Mouse (Mus musculus) forebrain, embryonic 10.5 days (tissue): ENCODE measurements at regions not wholly inside any gene's neighbourhood (a gene's known extent, or its start where the extent isn't known, plus 50 kb on each side); places are given as distances from the start of the nearest gene placed in this dataset.

Source experiments
- DNase-seq: peaks from one replicate; pipeline ENCODE4 v3.0.0-alpha.2; 2017; ENCODE audit warnings: low spot score; ENCODE audit errors: extremely low spot score
- H3K27ac ChIP-seq: fragments of 300-500 bp; sonication (generic); 2 replicates; pipeline ENCODE4 v1.5.1; 2016; ENCODE audit warnings: mild to moderate bottlenecking
- H3K27me3 ChIP-seq: fragments of 300-500 bp; sonication (generic); 2 replicates; pipeline ENCODE4 v1.6.1; 2016; ENCODE audit warnings: mild to moderate bottlenecking; ENCODE audit not compliant: poor library complexity, severe bottlenecking
- H3K36me3 ChIP-seq: fragments of 300-500 bp; sonication (generic); replicated peaks from 2 replicates; pipeline ENCODE4 v1.6.1; 2016; ENCODE audit warnings: mild to moderate bottlenecking, moderate library complexity
- H3K4me1 ChIP-seq: fragments of 300-500 bp; sonication (generic); 2 replicates; pipeline ENCODE4 v1.6.1; 2016
- H3K4me3 ChIP-seq: fragments of 300-500 bp; sonication (generic); 2 replicates; pipeline ENCODE4 v1.5.1; 2016; ENCODE audit warnings: mild to moderate bottlenecking, moderate library complexity
- H3K9me3 ChIP-seq: fragments of 300-500 bp; sonication (generic); 2 replicates; pipeline ENCODE4 v1.6.1; 2016; ENCODE audit warnings: mild to moderate bottlenecking, moderate library complexity
- WGBS: fragments of 180-500 bp; shearing (Covaris S2); methylation state at CpG from one replicate; pipeline ENCODE4 v1.1.7; 2016; 5-methylcytosine and 5-hydroxymethylcytosine counted together

DNA sequence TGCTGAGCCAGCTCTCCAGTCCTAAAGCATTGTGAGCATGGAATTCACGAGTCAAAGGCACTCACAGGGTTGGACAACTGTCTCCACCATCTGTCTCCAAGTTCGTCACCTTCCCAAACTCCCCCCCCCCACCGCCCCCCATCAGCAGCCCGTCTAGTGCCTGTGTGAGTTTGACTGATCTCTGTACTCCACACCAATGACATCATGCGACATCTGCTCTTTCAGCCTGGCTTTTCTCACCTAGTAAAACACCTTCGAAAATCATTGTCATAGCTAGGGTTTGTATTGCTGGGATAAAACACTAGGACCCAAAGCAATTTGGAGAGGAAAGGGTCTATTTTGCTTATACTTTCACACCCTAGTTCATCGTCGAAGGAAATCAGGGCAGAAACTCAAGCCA is 272.1 kb upstream of the Runx1 start:
- 88% methylated on average over 8 of the region's 8 CpGs for WGBS
- no peaks in the 10 kb centered on the region for H3K27me3 ChIP-seq
- peaks cover 8% of the 10 kb centered on the region for H3K4me1 ChIP-seq
- no peak overlapping the region for H3K4me3 ChIP-seq
- H3K36me3 ChIP-seq, result no peaks in the 10 kb centered on the region
- no peaks in the 10 kb centered on the region for H3K9me3 ChIP-seq
- DNase-seq, result no peak
- no peak overlapping the region for H3K27ac ChIP-seq

DNA sequence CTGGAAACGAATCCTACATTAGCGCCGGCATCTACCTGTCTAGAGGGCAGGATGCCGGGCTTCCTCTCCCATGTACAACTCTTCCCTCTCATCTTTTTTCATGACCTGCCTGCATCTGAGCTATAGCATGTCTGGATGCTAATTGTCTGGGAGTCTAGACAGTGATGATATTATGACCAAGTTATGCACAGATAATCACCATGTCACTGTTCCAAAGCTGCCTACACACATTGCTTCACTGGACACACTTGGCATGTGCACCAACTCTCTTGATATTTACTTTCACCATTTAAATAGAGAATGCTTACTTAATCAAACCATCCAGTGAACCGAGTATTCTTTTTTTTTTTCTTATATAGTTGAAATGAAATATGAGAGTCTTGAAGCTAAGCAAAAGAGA is 270.2 kb upstream of the Runx1 start:
- Histone ChIP-seq H3K4me1 (0 out of 2 replicates have a peak, but pooled peaks cover 3% of the 10 kb centered on the region), H3K9me3 (no peaks in the 10 kb centered on the region), H3K4me3 (no peak overlapping the region), H3K27ac (no peak overlapping the region), H3K36me3 (no peaks in the 10 kb centered on the region), H3K27me3 (no peaks in the 10 kb centered on the region)
- WGBS, result 96% methylated on average over 5 of the region's 5 CpGs
- no peak for DNase-seq

- Histone ChIP-seq H3K27ac (no peak overlapping the region), H3K27me3 (no peaks in the 10 kb centered on the region), H3K4me1 (0 out of 2 replicates have a peak, but pooled peaks cover 3% of the 10 kb centered on the region), H3K36me3 (no peaks in the 10 kb centered on the region), H3K4me3 (no peak overlapping the region), H3K9me3 (no peaks in the 10 kb centered on the region)
- 74% methylated on average over 7 of the region's 7 CpGs for WGBS
- no peak for DNase-seq
Measured at GRCm38 (mm10) chr16:93092796-93093195, 266.8 kb upstream of the Runx1 start.

DNA sequence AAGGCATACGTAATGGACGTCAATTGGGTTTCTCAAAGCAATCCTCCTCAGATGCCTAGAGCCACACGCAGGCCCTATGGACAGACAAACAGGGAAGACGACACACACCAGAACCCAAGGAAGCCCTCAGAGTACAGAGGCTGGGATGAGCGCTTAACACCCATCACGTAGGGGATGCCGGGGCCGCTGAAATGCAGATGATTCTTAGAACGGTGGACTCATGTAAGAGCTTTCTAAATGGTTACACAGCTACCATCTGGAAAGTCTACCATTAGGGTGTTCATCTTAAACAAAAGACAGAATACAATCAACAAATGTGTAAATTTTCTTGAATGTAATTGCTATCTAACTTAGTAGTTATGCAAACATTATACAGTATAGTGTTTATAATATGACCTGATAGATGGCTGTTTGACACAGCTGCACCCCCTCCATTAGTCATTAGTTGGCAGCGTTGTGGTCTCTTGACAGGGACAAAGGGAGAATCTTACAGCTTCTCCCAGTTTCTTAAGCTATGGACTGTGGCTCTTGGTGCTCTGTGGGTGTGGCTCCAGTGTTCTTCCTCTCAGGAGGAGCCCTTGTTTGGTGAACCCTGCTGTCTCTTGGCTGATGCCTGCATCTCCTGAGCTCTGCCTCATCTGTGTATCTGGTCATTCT is 259.4 kb upstream of the Runx1 start:
- Histone ChIP-seq H3K27ac (no peak overlapping the region), H3K36me3 (no peaks in the 10 kb centered on the region), H3K27me3 (peaks cover 7% of the 10 kb centered on the region; the same call in 1 of the 2 replicates), H3K4me3 (no peak overlapping the region), H3K4me1 (peaks cover 3% of the 10 kb centered on the region; the same call in 1 of the 2 replicates), H3K9me3 (no peaks in the 10 kb centered on the region)
- DNase-seq, result no peak
- 91% methylated on average over 10 of the region's 10 CpGs for WGBS

- Histone ChIP-seq H3K36me3 (no peaks in the 10 kb centered on the region), H3K27me3 (peaks cover 10% of the 10 kb centered on the region; the same call in 1 of the 2 replicates), H3K9me3 (no peaks in the 10 kb centered on the region), H3K27ac (no peak overlapping the region), H3K4me1 (peaks cover 19% of the 10 kb centered on the region), H3K4me3 (no peak overlapping the region)
- 83% methylated on average over 2 of the region's 2 CpGs for whole genome bisulfite sequencing
- DNase-seq, result no peak
Measured at GRCm38 (mm10) chr16:93083756-93084155, 257.8 kb upstream of the Runx1 start.

GRCm38 (mm10) chr16:93083142-93083541 is 257.2 kb upstream of the Runx1 start:
- Histone ChIP-seq H3K27me3 (peaks cover 12% of the 10 kb centered on the region; the same call in 1 of the 2 replicates), H3K27ac (no peak overlapping the region), H3K4me1 (peaks cover 20% of the 10 kb centered on the region), H3K36me3 (no peaks in the 10 kb centered on the region), H3K9me3 (no peaks in the 10 kb centered on the region; the same call in 1 of the 2 replicates), H3K4me3 (no peak overlapping the region)
- WGBS, result 81% methylated on average over 1 of the region's 1 CpGs
- DNase-seq, result no peak

DNA sequence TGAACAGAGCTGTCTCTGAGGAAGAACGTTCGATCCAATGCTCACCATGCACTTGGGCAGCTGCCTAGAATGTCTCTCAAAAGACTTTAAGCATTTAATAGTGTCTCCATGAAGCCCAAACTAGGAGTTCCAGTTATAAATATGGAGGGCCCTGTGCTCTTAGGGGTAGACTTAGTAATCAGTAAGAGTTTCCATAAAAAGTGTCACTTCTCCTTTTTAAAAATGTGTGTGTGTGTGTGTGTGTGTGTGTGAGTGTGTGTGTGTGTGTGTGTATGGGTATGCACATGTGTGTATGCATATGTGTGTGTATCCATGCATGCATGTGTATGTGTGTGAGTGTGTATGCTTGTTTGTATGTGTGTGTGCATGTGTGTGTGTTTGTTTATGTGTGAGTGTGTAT is 255.6 kb upstream of the Runx1 start:
- Histone ChIP-seq H3K9me3 (no peaks in the 10 kb centered on the region; the same call in 1 of the 2 replicates), H3K4me3 (no peak overlapping the region), H3K27me3 (peaks cover 12% of the 10 kb centered on the region; the same call in 1 of the 2 replicates), H3K36me3 (no peaks in the 10 kb centered on the region), H3K4me1 (peaks cover 20% of the 10 kb centered on the region), H3K27ac (no peak overlapping the region)
- 91% methylated on average over 2 of the region's 2 CpGs for WGBS
- no peak for DNase-seq

DNA sequence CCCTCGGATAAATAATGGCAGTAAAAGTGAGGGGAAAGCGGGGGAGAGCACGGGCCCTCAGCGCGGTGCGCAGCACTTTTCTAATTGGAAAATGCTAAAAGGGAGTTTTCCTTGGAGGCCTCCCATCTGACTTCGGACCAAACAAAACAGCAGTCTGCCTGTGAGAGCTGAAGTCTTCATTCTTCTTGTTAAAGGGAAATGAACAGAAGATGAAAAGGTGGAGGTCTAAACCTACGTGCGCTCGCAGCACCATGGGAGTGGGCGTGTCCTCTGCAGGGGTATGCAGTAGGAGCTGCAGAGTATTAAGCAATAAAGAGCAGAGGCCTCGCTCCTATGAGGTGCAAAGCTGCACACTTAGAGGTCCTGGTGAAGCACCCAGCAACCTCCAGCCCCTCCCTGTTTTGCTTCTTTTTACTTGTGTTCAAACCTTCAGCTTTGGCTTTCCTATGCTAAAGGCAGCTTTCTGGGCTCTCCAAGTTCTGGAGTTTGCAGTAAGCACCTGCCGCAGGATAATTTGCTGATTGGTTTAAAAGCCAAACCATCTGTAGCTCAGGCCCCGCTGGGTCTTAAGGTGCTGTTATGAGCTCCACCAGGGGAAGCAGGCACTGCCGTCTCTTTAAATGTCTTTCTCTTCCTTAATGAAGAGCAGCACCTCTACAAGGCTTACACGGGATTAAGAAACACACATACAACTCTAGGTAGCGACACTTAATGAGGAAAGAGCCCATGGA is 253.9 kb upstream of the Runx1 start:
- WGBS, result 34% methylated on average over 17 of the region's 17 CpGs
- H3K27ac ChIP-seq, result peak overlapping the region; percentile 68
- H3K36me3 ChIP-seq, result no peaks in the 10 kb centered on the region
- peaks cover 20% of the 10 kb centered on the region for H3K4me1 ChIP-seq
- peak; percentile 29 for DNase-seq
- no peaks in the 10 kb centered on the region; the same call in 1 of the 2 replicates for H3K9me3 ChIP-seq
- H3K4me3 ChIP-seq, result peak overlapping the region; percentile 33
- H3K27me3 ChIP-seq, result peaks cover 15% of the 10 kb centered on the region; the same call in 1 of the 2 replicates

GRCm38 (mm10) chr16:93078909-93079308 is 253.0 kb upstream of the Runx1 start:
- H3K4me3 ChIP-seq, result no peak overlapping the region
- peaks cover 20% of the 10 kb centered on the region for H3K4me1 ChIP-seq
- H3K27me3 ChIP-seq, result peaks cover 15% of the 10 kb centered on the region; the same call in 1 of the 2 replicates
- no peak for DNase-seq
- H3K9me3 ChIP-seq, result no peaks in the 10 kb centered on the region; the same call in 1 of the 2 replicates
- no peaks in the 10 kb centered on the region for H3K36me3 ChIP-seq
- 77% methylated on average over 3 of the region's 3 CpGs for WGBS
- H3K27ac ChIP-seq, result peak overlapping the region; percentile 68

DNA sequence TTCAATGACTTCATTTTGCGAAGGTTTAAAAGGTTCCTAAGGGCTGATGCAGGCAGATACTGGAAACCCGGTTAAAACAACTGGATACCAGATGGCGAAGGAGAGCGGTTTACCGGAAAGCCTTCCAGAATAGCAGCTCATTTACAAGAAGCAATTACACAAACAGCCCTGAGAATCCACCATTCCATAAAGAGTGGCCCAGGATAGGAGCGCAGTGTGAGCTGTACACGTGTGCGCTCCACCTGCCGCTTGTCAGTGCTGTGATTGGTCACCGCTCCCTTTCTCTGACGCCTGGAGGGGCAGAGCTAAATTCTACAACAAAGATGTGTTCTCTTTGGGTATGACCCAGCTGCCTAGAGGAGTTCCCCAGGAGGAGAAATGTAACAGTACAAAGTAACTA is 249.5 kb upstream of the Runx1 start:
- H3K4me3 ChIP-seq, result no peak overlapping the region
- no peaks in the 10 kb centered on the region; the same call in 1 of the 2 replicates for H3K9me3 ChIP-seq
- peaks cover 9% of the 10 kb centered on the region; the same call in 1 of the 2 replicates for H3K27me3 ChIP-seq
- peaks cover 19% of the 10 kb centered on the region for H3K4me1 ChIP-seq
- 91% methylated on average over 11 of the region's 11 CpGs for WGBS
- no peaks in the 10 kb centered on the region for H3K36me3 ChIP-seq
- H3K27ac ChIP-seq, result no peak overlapping the region
- no peak for DNase-seq

- Histone ChIP-seq H3K27ac (no peak overlapping the region), H3K36me3 (no peaks in the 10 kb centered on the region), H3K4me1 (no peaks in the 10 kb centered on the region), H3K27me3 (0 out of 2 replicates have a peak, but pooled peaks cover 3% of the 10 kb centered on the region), H3K9me3 (no peaks in the 10 kb centered on the region), H3K4me3 (no peak overlapping the region)
- no peak for DNase-seq
- WGBS, result 73% methylated on average over 6 of the region's 6 CpGs
Measured at GRCm38 (mm10) chr16:93072156-93072555, 246.2 kb upstream of the Runx1 start.

GRCm38 (mm10) chr16:93071726-93072125 is 245.8 kb upstream of the Runx1 start:
- 0 out of 2 replicates have a peak, but pooled peaks cover 3% of the 10 kb centered on the region for H3K27me3 ChIP-seq
- no peaks in the 10 kb centered on the region for H3K36me3 ChIP-seq
- H3K9me3 ChIP-seq, result no peaks in the 10 kb centered on the region
- WGBS, result 83% methylated on average over 6 of the region's 6 CpGs
- no peak for DNase-seq
- H3K4me1 ChIP-seq, result no peaks in the 10 kb centered on the region
- no peak overlapping the region for H3K4me3 ChIP-seq
- H3K27ac ChIP-seq, result no peak overlapping the region

DNA sequence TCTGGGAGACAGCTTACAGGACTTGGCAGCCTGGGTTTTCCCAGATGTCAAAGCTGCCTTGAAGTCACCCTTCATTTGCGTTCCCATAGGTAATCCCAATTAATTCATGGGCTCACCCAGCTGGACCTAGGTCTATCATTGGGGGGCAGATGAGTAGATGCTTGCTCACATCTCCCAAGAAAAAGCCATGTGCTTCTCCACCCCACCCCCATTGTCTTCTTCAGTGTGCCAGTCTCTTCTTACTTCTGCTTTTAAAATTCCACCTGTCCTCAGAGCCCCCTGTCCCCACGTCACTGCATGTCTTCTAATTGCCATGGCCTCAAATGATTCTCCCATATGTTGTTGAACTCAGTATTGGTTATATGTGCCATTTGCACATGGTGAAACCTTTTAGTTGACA is 240.9 kb upstream of the Runx1 start:
- H3K4me1 ChIP-seq, result no peaks in the 10 kb centered on the region
- no peaks in the 10 kb centered on the region for H3K27me3 ChIP-seq
- no peaks in the 10 kb centered on the region for H3K36me3 ChIP-seq
- H3K9me3 ChIP-seq, result no peaks in the 10 kb centered on the region
- WGBS, result 79% methylated on average over 2 of the region's 2 CpGs
- H3K4me3 ChIP-seq, result no peak overlapping the region
- DNase-seq, result no peak
- no peak overlapping the region for H3K27ac ChIP-seq
